Mouse (Mus musculus) ovary, adult 2 months (tissue): ENCODE measurements around the gene Tff2. TPM values are rescaled to one million over a fixed set of nuclear protein-coding genes. Genes with fewer than 3 reads are reported as not detected.

ENCODE experiments used
- polyA plus RNA-seq: library from polyadenylated mRNA; depleted of rRNA; stranded (reverse); fragments of >200 nt; gene quantifications from 2 replicates; pipeline ENCODE4 v1.2.3, GENCODE M21; 2012; rRNA removed

The Tff2 gene
- polyA plus RNA-seq, result 0.82 TPM in 1 of 2 replicates, not detected in the other

DNA sequence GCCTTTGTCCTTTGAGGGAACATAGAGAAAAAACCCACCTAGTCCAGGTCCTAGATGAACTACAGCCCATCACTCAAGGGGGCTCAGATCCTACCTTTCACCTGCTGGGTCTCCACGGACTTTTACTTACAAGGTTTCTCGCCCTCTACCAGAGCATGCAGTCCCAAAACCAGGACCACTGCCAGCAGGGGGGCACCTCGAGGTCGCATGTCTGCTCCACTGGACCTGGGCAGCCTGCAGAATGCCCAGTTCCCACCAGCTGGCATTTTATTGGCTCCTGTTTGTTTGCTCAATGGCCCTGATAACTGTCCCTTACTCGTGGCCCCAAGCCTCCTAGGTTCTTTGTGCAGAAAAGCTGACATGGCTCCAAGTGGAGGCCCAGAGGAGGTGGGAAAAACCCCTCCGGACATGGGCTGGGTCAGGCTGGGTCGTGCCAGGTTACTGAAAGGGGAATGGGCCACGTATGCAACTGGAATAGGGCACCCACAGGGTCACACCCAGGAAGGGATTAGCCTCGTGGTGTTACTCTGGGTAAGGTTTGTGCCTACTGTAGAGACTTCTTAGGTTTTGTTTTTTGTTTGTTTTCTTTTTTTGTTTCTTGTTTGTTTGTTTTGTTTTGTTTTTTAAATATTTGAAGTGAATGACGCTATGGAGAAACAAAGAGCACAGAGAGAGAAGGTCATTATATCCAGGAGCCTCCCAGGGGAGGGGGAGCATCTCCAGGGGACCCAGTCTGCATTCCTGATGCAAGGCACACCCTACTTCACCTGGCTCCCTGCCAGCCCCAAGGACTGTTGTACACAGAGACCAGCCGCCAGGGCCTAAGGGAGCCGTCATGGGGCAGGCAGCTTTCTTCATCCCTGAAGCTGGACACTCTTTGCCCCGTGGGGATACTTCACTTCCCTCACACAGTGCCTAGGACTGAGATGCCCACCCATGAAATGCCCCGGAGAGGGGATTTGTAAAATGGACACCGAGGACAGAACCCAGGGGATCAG lies at the start of gene Tff2:
Gene Tff2 (minus strand): TSS at position 243 of the 998 bp plus-strand sequence.

DNA sequence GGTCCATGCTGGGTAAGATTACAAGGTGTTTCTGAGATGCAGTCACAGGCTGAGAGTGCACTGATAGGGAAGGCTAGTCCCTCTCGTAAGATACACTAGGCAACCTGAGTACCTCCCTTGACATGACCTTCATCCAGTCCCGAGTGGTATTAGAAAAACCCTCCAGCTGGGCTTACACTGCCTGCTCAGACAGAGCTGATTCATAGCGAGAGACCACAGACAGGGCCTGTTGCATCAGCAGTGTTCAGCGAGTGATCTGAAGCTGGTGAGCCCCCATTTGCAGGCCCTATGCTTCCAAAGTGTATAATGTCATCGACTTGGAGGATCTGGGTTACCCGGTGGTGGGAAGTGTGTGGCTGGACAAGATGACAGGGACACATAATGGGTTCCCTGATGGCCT lies 21.0 kb upstream of the Tff2 start, which contains the start of gene Tff1:
Gene Tff1 (minus strand): TSS at position 151 of the 400 bp plus-strand sequence.

DNA sequence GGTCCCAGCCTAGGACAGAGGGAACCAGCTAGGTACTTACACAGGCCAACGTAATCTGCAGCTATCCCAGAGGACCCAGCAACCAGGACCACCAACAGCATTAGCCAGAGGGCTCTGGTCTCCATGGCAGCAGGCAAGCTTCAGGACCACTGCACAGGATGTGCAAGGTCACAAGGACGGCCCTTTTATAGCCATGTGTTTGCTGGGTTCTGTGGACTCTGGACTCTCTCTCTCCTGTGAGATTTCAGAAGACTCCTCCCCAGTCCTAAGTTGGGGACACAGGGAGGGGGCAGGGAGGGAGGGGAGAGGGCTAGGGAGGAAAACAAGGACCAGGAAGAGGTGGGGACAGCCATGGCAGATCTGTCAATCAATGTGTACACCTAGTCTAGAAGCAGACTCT lies 14.6 kb downstream of the Tff2 start, which contains the start of gene Tff3:
Gene Tff3 (minus strand): TSS at position 195 of the 400 bp plus-strand sequence.

Other genes starting within 250 kb of the Tff2 start
- 0.06 and 0.29 TPM in 2 replicates for gene Glp1r, start 242.5 kb downstream of the Tff2 start, polyA plus RNA-seq
- 14.0 and 14.6 TPM in 2 replicates for gene Umodl1, start 189.6 kb downstream of the Tff2 start, polyA plus RNA-seq
- gene Abcg1, start 86.6 kb downstream of the Tff2 start, polyA plus RNA-seq, result 11.1 and 11.5 TPM in 2 replicates
- 2.5 and 2.9 TPM in 2 replicates for gene Tff3, start 14.6 kb downstream of the Tff2 start, polyA plus RNA-seq
- 0.34 and 3.0 TPM in 2 replicates for gene Tff1, start 21.0 kb upstream of the Tff2 start, polyA plus RNA-seq
- gene Tmprss3, start 54.7 kb upstream of the Tff2 start, polyA plus RNA-seq, result 0.06 TPM in 1 of 2 replicates, not detected in the other
- 1.2 and 2.0 TPM in 2 replicates for gene Ubash3a, start 63.6 kb upstream of the Tff2 start, polyA plus RNA-seq
- gene Rsph1, start 133.1 kb upstream of the Tff2 start, polyA plus RNA-seq, result 6.4 and 7.8 TPM in 2 replicates
- gene Slc37a1, start 142.5 kb upstream of the Tff2 start, polyA plus RNA-seq, result 15.2 and 18.6 TPM in 2 replicates
- 19.7 and 31.7 TPM in 2 replicates for gene Pde9a, start 241.9 kb upstream of the Tff2 start, polyA plus RNA-seq